Mouse (Mus musculus) forebrain, embryonic 14.5 days (tissue): ENCODE results near the gene Btbd16. TPM values are rescaled to one million over a fixed set of nuclear protein-coding genes. Genes with fewer than 3 reads are reported as not detected.

ENCODE experiments used
- ATAC-seq: fragments of 200-750 bp; cut with Nextera tagmentation; 2 replicates; pipeline ENCODE4 v1.8.0; 2017; ENCODE audit warnings: mild to moderate bottlenecking, moderate library complexity
- DNase-seq: peaks from one replicate; pipeline ENCODE4 v3.0.0-alpha.2; 2015; ENCODE audit warnings: low spot score
- H3K27ac ChIP-seq: fragments of 300-500 bp; sonication (generic); 2 replicates; pipeline ENCODE4 v1.5.1; 2014; ENCODE audit warnings: low read depth, mild to moderate bottlenecking, control low read depth, low read length, moderate library complexity
- H3K27me3 ChIP-seq: fragments of 300-500 bp; sonication (generic); replicated peaks from 2 replicates; pipeline ENCODE4 v1.6.1; 2014; ENCODE audit warnings: low read length, control low read depth, mixed read lengths; ENCODE audit not compliant: control insufficient read depth, insufficient read depth
- H3K36me3 ChIP-seq: fragments of 300-500 bp; sonication (generic); 2 replicates; pipeline ENCODE4 v1.6.1; 2014; ENCODE audit warnings: low read length, control low read depth; ENCODE audit not compliant: control insufficient read depth, insufficient read depth
- H3K4me1 ChIP-seq: fragments of 300-500 bp; sonication (generic); 2 replicates; pipeline ENCODE4 v1.6.1; 2014; ENCODE audit warnings: antibody characterized with exemption, low read length, control low read depth; ENCODE audit not compliant: control insufficient read depth, insufficient read depth
- H3K4me2 ChIP-seq: fragments of 300-500 bp; sonication (generic); 2 replicates; pipeline ENCODE4 v1.6.1; 2014; ENCODE audit warnings: mild to moderate bottlenecking, control low read depth, low read length
- H3K4me3 ChIP-seq: fragments of 300-500 bp; sonication (generic); 2 replicates; pipeline ENCODE4 v1.5.1; 2014; ENCODE audit warnings: low read depth, low read length, control low read depth
- H3K9ac ChIP-seq: fragments of 300-500 bp; sonication (generic); 2 replicates; pipeline ENCODE4 v1.6.1; 2014; ENCODE audit warnings: mild to moderate bottlenecking, low read length, control low read depth, moderate library complexity
- H3K9me3 ChIP-seq: fragments of 300-500 bp; sonication (generic); replicated peaks from 2 replicates; pipeline ENCODE4 v1.6.1; 2016; ENCODE audit warnings: low read length, control low read depth, mixed read lengths; ENCODE audit not compliant: control insufficient read depth
- whole genome bisulfite sequencing: fragments of 180-500 bp; shearing (Covaris S2); extraction: QIAGEN DNeasy Blood & Tissue Kit; methylation state at CpG from one replicate; pipeline ENCODE4 v1.1.7; 2014; 5-methylcytosine and 5-hydroxymethylcytosine counted together
- polyA plus RNA-seq: library from polyadenylated mRNA; unstranded; fragments of >200 nt; fragmentation: Nextera tagmentation; extraction: Ambion mirVana; gene quantifications from 2 replicates; pipeline ENCODE4 v1.2.1, GENCODE M21; 2014

The Btbd16 gene
- polyA plus RNA-seq, 1 experiment from 2014 or later = not detected

GRCm38 (mm10) chr7:130785923-130786575 lies 12.2 kb downstream of the Btbd16 start:
- Histone ChIP-seq H3K27me3 (no peaks in the 10 kb centered on the region), H3K36me3 (no peaks in the 10 kb centered on the region), H3K4me1 (no peaks in the 10 kb centered on the region), H3K4me3 (no peak overlapping the region), H3K9ac (no peak overlapping the region), H3K9me3 (no peaks in the 10 kb centered on the region), H3K27ac (no peak overlapping the region), H3K4me2 (no peak overlapping the region)
- ATAC-seq (no peak), DNase-seq (no peak)
- WGBS = 63% methylated on average over 12 of the region's 12 CpGs

GRCm38 (mm10) chr7:130786708-130787107 lies 12.8 kb downstream of the Btbd16 start:
- no peaks in the 10 kb centered on the region for H3K27me3 ChIP-seq
- H3K4me1 ChIP-seq = no peaks in the 10 kb centered on the region
- H3K36me3 ChIP-seq = no peaks in the 10 kb centered on the region
- no peak for ATAC-seq
- no peak overlapping the region for H3K4me2 ChIP-seq
- no peak for DNase-seq
- no peak overlapping the region for H3K27ac ChIP-seq
- H3K9me3 ChIP-seq = no peaks in the 10 kb centered on the region
- no peak overlapping the region for H3K9ac ChIP-seq
- WGBS = 88% methylated on average over 5 of the region's 5 CpGs
- H3K4me3 ChIP-seq = no peak overlapping the region

GRCm38 (mm10) chr7:130787537-130787936 lies 13.7 kb downstream of the Btbd16 start:
- Histone ChIP-seq H3K36me3 (no peaks in the 10 kb centered on the region), H3K4me2 (no peak overlapping the region)
- no peak for ATAC-seq

DNA sequence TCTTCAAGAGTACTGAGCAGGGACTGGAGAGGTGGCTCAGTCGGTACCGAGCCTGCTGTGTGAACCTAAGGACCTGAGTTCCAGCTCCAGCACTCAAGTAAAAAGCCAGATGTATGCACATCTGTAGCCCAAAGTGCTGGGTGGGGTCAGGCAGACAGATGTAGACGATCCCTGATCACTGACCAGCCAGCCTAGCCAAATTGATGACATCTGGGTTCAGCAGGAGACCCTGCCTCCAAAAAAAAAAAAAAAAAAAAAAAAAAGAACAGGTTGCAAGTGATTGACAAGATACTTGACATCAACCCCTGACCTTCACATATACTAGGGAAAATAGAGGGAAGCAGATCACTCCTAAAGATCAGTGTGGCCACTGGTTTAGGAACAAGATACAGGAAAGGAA lies 15.1 kb downstream of the Btbd16 start:
- DNase-seq (no peak), ATAC-seq (no peak)
- H3K4me2 ChIP-seq = no peak overlapping the region
- no peak overlapping the region for H3K4me3 ChIP-seq
- no peaks in the 10 kb centered on the region for H3K4me1 ChIP-seq
- no peaks in the 10 kb centered on the region for H3K27me3 ChIP-seq
- no peak overlapping the region for H3K27ac ChIP-seq
- no peaks in the 10 kb centered on the region for H3K9me3 ChIP-seq
- WGBS = 86% methylated on average over 3 of the region's 3 CpGs
- no peak overlapping the region for H3K9ac ChIP-seq
- H3K36me3 ChIP-seq = no peaks in the 10 kb centered on the region

More at GRCm38 (mm10) chr7:130787537-130787936, 13.7 kb downstream of the Btbd16 start:
- no peak for DNase-seq
- Histone ChIP-seq H3K4me1 (no peaks in the 10 kb centered on the region), H3K4me3 (no peak overlapping the region), H3K9me3 (no peaks in the 10 kb centered on the region), H3K27me3 (no peaks in the 10 kb centered on the region), H3K9ac (no peak overlapping the region), H3K27ac (no peak overlapping the region)
- WGBS = 97% methylated on average over 4 of the region's 4 CpGs

- H3K27ac ChIP-seq = no peak overlapping the region
- no peak for DNase-seq
- 83% methylated on average over 7 of the region's 7 CpGs for WGBS
These were observed 15.6 kb downstream of the Btbd16 start for GRCm38 (mm10) chr7:130789456-130789855.

GRCm38 (mm10) chr7:130793671-130794070 lies 19.8 kb downstream of the Btbd16 start:
- no peak overlapping the region for H3K9ac ChIP-seq
- no peak overlapping the region for H3K27ac ChIP-seq
- DNase-seq = no peak
- H3K4me2 ChIP-seq = no peak overlapping the region
- no peak for ATAC-seq
- no peaks in the 10 kb centered on the region for H3K4me1 ChIP-seq
- H3K4me3 ChIP-seq = no peak overlapping the region
- H3K27me3 ChIP-seq = no peaks in the 10 kb centered on the region
- H3K36me3 ChIP-seq = no peaks in the 10 kb centered on the region
- 88% methylated on average over 9 of the region's 9 CpGs for WGBS
- H3K9me3 ChIP-seq = no peaks in the 10 kb centered on the region

More at GRCm38 (mm10) chr7:130789456-130789855, 15.6 kb downstream of the Btbd16 start:
- Histone ChIP-seq H3K9ac (no peak overlapping the region), H3K4me3 (no peak overlapping the region), H3K27me3 (no peaks in the 10 kb centered on the region), H3K4me2 (no peak overlapping the region), H3K4me1 (no peaks in the 10 kb centered on the region), H3K36me3 (no peaks in the 10 kb centered on the region), H3K9me3 (no peaks in the 10 kb centered on the region)
- ATAC-seq = no peak

DNA sequence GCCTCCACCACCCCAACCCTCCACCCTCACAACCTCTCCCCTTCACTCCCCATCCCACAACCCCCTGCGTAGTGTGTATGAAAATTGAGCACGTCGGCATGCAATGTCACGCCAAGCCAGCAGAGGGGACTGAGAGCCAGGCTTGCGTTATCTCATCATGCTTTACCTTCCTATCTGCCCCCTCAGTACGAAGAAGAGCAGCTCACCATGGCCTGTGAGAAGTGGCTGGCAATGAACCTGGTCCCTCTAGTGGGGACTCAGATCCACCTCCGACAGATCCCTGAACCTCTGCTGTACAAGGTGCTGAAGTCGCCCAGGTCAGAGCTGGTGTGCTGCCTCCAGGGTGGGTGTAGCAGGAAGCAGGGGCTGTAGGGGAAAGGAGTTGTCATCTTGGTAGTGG lies 22.9 kb downstream of the Btbd16 start:
- WGBS = 71% methylated on average over 8 of the region's 8 CpGs
- DNase-seq = no peak
- Histone ChIP-seq H3K4me2 (no peak overlapping the region), H3K9ac (no peak overlapping the region), H3K27me3 (no peaks in the 10 kb centered on the region), H3K27ac (no peak overlapping the region), H3K4me1 (no peaks in the 10 kb centered on the region), H3K36me3 (no peaks in the 10 kb centered on the region), H3K9me3 (no peaks in the 10 kb centered on the region), H3K4me3 (no peak overlapping the region)
- no peak for ATAC-seq

DNA sequence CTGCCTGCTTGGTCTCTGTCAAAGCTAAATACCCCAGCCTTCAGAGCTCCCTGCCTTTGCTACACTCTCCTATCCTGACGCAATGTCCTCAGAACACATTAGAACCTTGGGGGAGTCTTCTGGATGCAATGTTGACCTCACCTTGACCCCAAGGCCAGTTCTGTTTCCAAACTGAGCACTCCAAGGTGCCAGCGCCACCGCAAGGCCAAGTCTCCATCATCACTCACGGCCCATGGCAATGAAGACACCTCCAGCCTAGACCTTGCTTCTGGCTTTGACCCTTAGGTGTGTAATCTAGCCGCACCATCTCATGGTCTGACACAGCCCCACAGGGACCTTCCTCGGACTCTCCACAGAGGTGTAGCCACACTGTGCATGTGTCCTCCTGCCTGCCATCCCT lies 23.7 kb downstream of the Btbd16 start:
- 90% methylated on average over 6 of the region's 6 CpGs for WGBS

DNA sequence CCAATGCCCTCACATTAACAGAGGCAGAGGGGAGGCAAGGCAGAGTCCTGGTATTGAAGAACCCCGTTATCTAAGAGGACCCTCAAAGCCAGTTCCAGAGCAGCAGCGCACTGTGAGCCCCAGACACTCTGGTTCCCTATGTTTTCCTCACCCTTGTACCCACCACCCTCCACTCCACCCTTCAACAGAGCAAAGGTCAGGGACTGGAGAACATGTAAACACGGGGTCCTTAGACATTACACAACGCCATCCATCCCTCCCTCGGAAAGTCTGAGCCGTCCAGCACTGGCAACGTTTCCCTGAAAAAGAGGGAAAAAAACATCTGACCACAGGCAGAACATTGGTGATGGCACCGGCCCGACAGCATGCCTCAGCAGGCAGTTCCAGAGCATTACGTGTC lies 25.5 kb downstream of the Btbd16 start:
- Histone ChIP-seq H3K27me3 (no peaks in the 10 kb centered on the region), H3K4me2 (no peak overlapping the region), H3K4me1 (no peaks in the 10 kb centered on the region), H3K9ac (no peak overlapping the region), H3K4me3 (no peak overlapping the region), H3K27ac (no peak overlapping the region), H3K36me3 (no peaks in the 10 kb centered on the region), H3K9me3 (no peaks in the 10 kb centered on the region)
- ATAC-seq (no peak), DNase-seq (no peak)
- 91% methylated on average over 10 of the region's 10 CpGs for WGBS

More for the DNA sequence above, 23.7 kb downstream of the Btbd16 start:
- Histone ChIP-seq H3K4me2 (no peak overlapping the region), H3K36me3 (no peaks in the 10 kb centered on the region), H3K4me1 (no peaks in the 10 kb centered on the region), H3K4me3 (no peak overlapping the region), H3K9ac (no peak overlapping the region), H3K27ac (no peak overlapping the region), H3K9me3 (no peaks in the 10 kb centered on the region), H3K27me3 (no peaks in the 10 kb centered on the region)
- DNase-seq = no peak
- no peak for ATAC-seq
